In the genomic region with DNA sequence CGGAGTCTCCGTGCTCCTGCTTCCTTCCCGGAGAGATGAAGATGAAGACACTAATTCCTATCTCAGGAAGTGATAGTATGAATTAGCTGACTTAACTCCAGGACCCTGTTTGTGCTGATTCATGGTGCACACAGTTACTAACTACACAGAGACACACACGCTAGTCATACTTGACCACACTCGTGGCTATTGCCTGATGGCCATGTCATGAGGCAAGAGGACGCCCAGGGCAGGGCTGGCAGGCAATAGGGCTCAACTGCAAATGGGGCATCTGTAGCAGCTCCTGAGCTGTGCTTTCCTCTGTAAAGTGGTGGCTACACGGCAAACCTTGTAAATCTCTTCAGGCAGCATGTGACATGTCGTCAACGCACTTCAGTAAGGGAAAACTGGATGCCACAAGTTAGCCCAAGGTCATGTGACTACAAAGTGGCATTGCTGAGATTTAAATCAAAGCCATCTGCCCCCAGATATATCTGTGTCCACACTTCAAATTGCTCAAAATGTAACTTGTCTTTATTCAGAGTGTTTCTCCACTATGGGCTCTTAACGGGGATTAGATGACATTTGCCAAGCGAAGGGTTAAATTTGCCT, we compare ENCODE assay signal across 16 mouse cellular contexts.
A peak's percentile ranks its signal among the peaks of the same experiment; 100 is the strongest.
DNase-seq lines count a peak whose midpoint lies in the region; ATAC-seq and TF ChIP-seq lines count a peak whose summit lies in the region.
"Had no signal": no experiment of that assay in that cellular context is flagged by ENCODE, and none has a peak within 500 bp of the region (broad histone marks: within the 10 kb centered on the region; RNA-seq: fewer than 3 reads in every experiment).

No protein-coding gene starts in this region.

- H3K4me3 ChIP-seq in cerebellum, adult 2 months (replicated peaks; ENCODE audit: insufficient read depth, low read depth, low read length) = no peak overlapping the region
- no peak overlapping the region for H3K4me3 ChIP-seq in hindbrain, embryonic 16.5 days (ENCODE audit: low read length)
- no peak overlapping the region for H3K4me3 ChIP-seq in hindbrain, embryonic 12.5 days
- H3K4me3 ChIP-seq in CH12.LX (replicated peaks in 1 of 3; ENCODE audit: low read depth in 2 of 3, low read length in 2 of 3, poor library complexity in 1 of 3) = no peak overlapping the region
- H3K4me3 ChIP-seq: liver, embryonic 12.5 days had no signal

- H3K36me3 ChIP-seq in hindbrain, embryonic 16.5 days (ENCODE audit: control insufficient read depth, insufficient read depth, low read length) = no peaks in the 10 kb centered on the region
- H3K36me3 ChIP-seq in hindbrain, embryonic 12.5 days = no peaks in the 10 kb centered on the region
- no peaks in the 10 kb centered on the region for H3K36me3 ChIP-seq in CH12.LX (replicated peaks in 1 of 2; ENCODE audit: control insufficient read depth in 1 of 2, insufficient read depth in 1 of 2, low read length in 1 of 2)
- H3K36me3 ChIP-seq: heart, embryonic 12.5 days; hindbrain, embryonic 10.5 days; liver, embryonic 12.5 days; neural tube, embryonic 15.5 days had no signal

- H3K27ac ChIP-seq in cerebellum, adult 2 months (ENCODE audit: insufficient read depth, low read length) = 0 out of 2 replicates have a peak overlapping the region, but pooled peaks have one; percentile 11
- peak overlapping the region; percentile 27; the same call in 1 of the 2 replicates for H3K27ac ChIP-seq in hindbrain, embryonic 16.5 days (ENCODE audit: low read depth, low read length)
- H3K27ac ChIP-seq in hindbrain, embryonic 12.5 days = no peak overlapping the region
- H3K27ac ChIP-seq in CH12.LX (ENCODE audit: insufficient read depth, low read depth) = no peak overlapping the region

- TF ChIP-seq CTCF in cerebellum, adult 2 months (IDR thresholded peaks at IDR 0.05; ENCODE audit: borderline replicate concordance, insufficient read depth, low read depth, low read length) = no peak
- TF ChIP-seq CTCF in CH12.LX (conservative IDR thresholded peaks at IDR 0.05 in 1 of 2, IDR thresholded peaks at IDR 0.05 in 1 of 2; ENCODE audit: low read depth in 2 of 2, low read length in 2 of 2) = no peak

- H3K9ac ChIP-seq in hindbrain, embryonic 16.5 days (ENCODE audit: low read depth, low read length) = no peak overlapping the region
- no peak overlapping the region for H3K9ac ChIP-seq in hindbrain, embryonic 12.5 days
- H3K9ac ChIP-seq in CH12.LX (ENCODE audit: insufficient read depth, low read depth) = no peak overlapping the region
- H3K9ac ChIP-seq: liver, embryonic 12.5 days; neural tube, embryonic 15.5 days had no signal

- TF ChIP-seq POLR2A in cerebellum, adult 2 months (IDR thresholded peaks at IDR 0.05; ENCODE audit: borderline replicate concordance, insufficient read depth, low read length) = no peak
- TF ChIP-seq POLR2A in CH12.LX (IDR thresholded peaks at IDR 0.05; ENCODE audit: low read depth, low read length) = no peak

- no peak for ATAC-seq in hindbrain, embryonic 16.5 days
- no peak for ATAC-seq in hindbrain, embryonic 12.5 days (ENCODE audit: low FRiP score)
- peak; percentile 19 for ATAC-seq in megakaryocyte, adult 5-6 weeks (ENCODE audit: poor library complexity, severe bottlenecking)
- ATAC-seq: forebrain, embryonic 16.5 days; liver, embryonic 12.5 days had no signal

- no peaks in the 10 kb centered on the region for H3K79me2 ChIP-seq in CH12.LX (replicated peaks; ENCODE audit: control insufficient read depth, extremely low read depth, insufficient read depth, poor library complexity, severe bottlenecking)

- H3K9me3 ChIP-seq in hindbrain, embryonic 16.5 days (ENCODE audit: control insufficient read depth, low read length) = no peaks in the 10 kb centered on the region
- H3K9me3 ChIP-seq in hindbrain, embryonic 12.5 days (replicated peaks) = no peaks in the 10 kb centered on the region
- no peaks in the 10 kb centered on the region for H3K9me3 ChIP-seq in CH12.LX (replicated peaks; ENCODE audit: low read length)
- H3K9me3 ChIP-seq: heart, embryonic 12.5 days; hindbrain, embryonic 10.5 days; liver, embryonic 12.5 days; neural tube, embryonic 15.5 days had no signal

- TF ChIP-seq EP300 in CH12.LX (IDR thresholded peaks at IDR 0.05; ENCODE audit: low read length) = no peak

- H3K4me1 ChIP-seq in cerebellum, adult 2 months (ENCODE audit: control insufficient read depth, insufficient read depth, low read length) = peaks cover 24% of the 10 kb centered on the region
- H3K4me1 ChIP-seq in hindbrain, embryonic 16.5 days (ENCODE audit: control insufficient read depth, insufficient read depth, low read depth, low read length) = peaks cover 8% of the 10 kb centered on the region
- H3K4me1 ChIP-seq in hindbrain, embryonic 12.5 days = peaks cover 16% of the 10 kb centered on the region
- peaks cover 38 to 63% of the 10 kb centered on the region in 2 experiments for H3K4me1 ChIP-seq in CH12.LX (ENCODE audit: control insufficient read depth in 1 of 2, insufficient read depth in 2 of 2)

- WGBS in cerebellum, adult 2 months = 88% methylated on average over 11 of the region's 11 CpGs
- WGBS in hindbrain, embryonic 16.5 days = 91% methylated on average over 11 of the region's 11 CpGs
- WGBS in hindbrain, embryonic 12.5 days = 85% methylated on average over 11 of the region's 11 CpGs

- in situ Hi-C loops in CH12.LX (cut with MboI; ENCODE audit: low pct_ligation_motif_present, low pct_unique_long_range_greater_than_20kb, low sequenced_read_pairs) = no loop called here

- dilution Hi-C loops in CH12.LX (cut with MboI; ENCODE audit: extremely low pct_ligation_motif_present, extremely low pct_unique_long_range_greater_than_20kb, low sequenced_read_pairs) = no loop called here

- no peak for TF ChIP-seq RAD21 in CH12.LX (IDR thresholded peaks at IDR 0.05; ENCODE audit: low read depth, low read length)

- no peaks in the 10 kb centered on the region for H3K27me3 ChIP-seq in cerebellum, adult 2 months (ENCODE audit: control insufficient read depth, insufficient read depth, low read length)
- H3K27me3 ChIP-seq in hindbrain, embryonic 16.5 days (replicated peaks; ENCODE audit: control insufficient read depth, insufficient read depth, low read length) = no peaks in the 10 kb centered on the region
- H3K27me3 ChIP-seq in hindbrain, embryonic 12.5 days = no peaks in the 10 kb centered on the region
- no peaks in the 10 kb centered on the region for H3K27me3 ChIP-seq in CH12.LX (replicated peaks)
- H3K27me3 ChIP-seq: heart, embryonic 12.5 days; liver, embryonic 12.5 days; neural tube, embryonic 15.5 days had no signal

- H3K4me2 ChIP-seq in hindbrain, embryonic 16.5 days (ENCODE audit: low read length) = no peak overlapping the region
- no peak overlapping the region for H3K4me2 ChIP-seq in hindbrain, embryonic 12.5 days (replicated peaks)
- peak overlapping the region; percentile 73 for H3K4me2 ChIP-seq in CH12.LX (ENCODE audit: insufficient read depth, low read depth, poor library complexity, severe bottlenecking)

- no peak for DNase-seq in cerebellum, adult 2 months
- no peak for DNase-seq in cerebellum, adult 8-10 months
- DNase-seq in CH12.LX (ENCODE audit: extremely low read depth) = no peak
- DNase-seq in frontal cortex, postnatal 14 days (ENCODE audit: low spot score in 2 of 2) = no peak
- DNase-seq in neural tube, embryonic 10.5 days (ENCODE audit: extremely low spot score, low spot score) = no peak
- DNase-seq: cerebellum, adult 18-20 months; gastrocnemius, postnatal 14 days; right cerebral cortex, adult 18-20 months had no signal

TF ChIP-seq in CH12.LX, 34 proteins besides CTCF, POLR2A, EP300 and RAD21:
- TF ChIP-seq BHLHE40 (IDR thresholded peaks at IDR 0.05; ENCODE audit: low read depth, low read length) = 0 out of 2 replicates have a peak, but pooled peaks have one; percentile 4
- no peak for TF ChIP-seq CHD2 (IDR thresholded peaks at IDR 0.05; ENCODE audit: low read length)
- 0 out of 2 replicates have a peak, but pooled peaks have one; percentile 26 for TF ChIP-seq MAFK (IDR thresholded peaks at IDR 0.05; ENCODE audit: insufficient replicate concordance, low read length)
- TF ChIP-seq UBTF (IDR thresholded peaks at IDR 0.05; ENCODE audit: low read depth, low read length) = no peak
- TF ChIP-seq USF2 (conservative IDR thresholded peaks at IDR 0.05; ENCODE audit: low read depth, low read length) = peak; percentile 31
- no peak for TF ChIP-seq MYC (IDR thresholded peaks at IDR 0.05; ENCODE audit: low read depth, low read length)
- no peak for TF ChIP-seq ELF1 (IDR thresholded peaks at IDR 0.05; ENCODE audit: low read depth, low read length)

Comparison
In these comparisons a context has a peak if more than half of its experiments do, and no peak if none do; other contexts are left out.
1. H3K27ac ChIP-seq: peak in cerebellum, adult 2 months (single experiment) and hindbrain, embryonic 16.5 days (single experiment); none in hindbrain, embryonic 12.5 days (single experiment) and CH12.LX (single experiment).